Mouse (Mus musculus) gastrocnemius, adult 2 months (tissue): ENCODE measurements at regions not wholly inside any gene's neighbourhood (a gene's known extent, or its start where the extent isn't known, plus 50 kb on each side); places are given as distances from the start of the nearest gene placed in this dataset.

ENCODE experiments used
- DNase-seq: peaks from one replicate; pipeline ENCODE4 v3.0.0; 2022
- H3K27ac ChIP-seq: fragments of 200-600 bp; 2 replicates; pipeline ENCODE4 v1.8.1; 2022; ENCODE audit warnings: mild to moderate bottlenecking
- H3K4me3 ChIP-seq: fragments of 200-600 bp; 2 replicates; pipeline ENCODE4 v1.8.1; 2022; ENCODE audit warnings: mild to moderate bottlenecking, moderate library complexity
- CTCF ChIP-seq: fragments of 200-600 bp; IDR thresholded peaks from 2 replicates; pipeline ENCODE4 v1.8.1; 2022; ENCODE audit warnings: antibody characterized with exemption, mild to moderate bottlenecking, moderate library complexity
- intact Hi-C: fragments of 180-260 bp; cut with DNase I; formaldehyde crosslinking; loops from one replicate; pipeline ENCODE4 v1.15.1; 2025

DNA sequence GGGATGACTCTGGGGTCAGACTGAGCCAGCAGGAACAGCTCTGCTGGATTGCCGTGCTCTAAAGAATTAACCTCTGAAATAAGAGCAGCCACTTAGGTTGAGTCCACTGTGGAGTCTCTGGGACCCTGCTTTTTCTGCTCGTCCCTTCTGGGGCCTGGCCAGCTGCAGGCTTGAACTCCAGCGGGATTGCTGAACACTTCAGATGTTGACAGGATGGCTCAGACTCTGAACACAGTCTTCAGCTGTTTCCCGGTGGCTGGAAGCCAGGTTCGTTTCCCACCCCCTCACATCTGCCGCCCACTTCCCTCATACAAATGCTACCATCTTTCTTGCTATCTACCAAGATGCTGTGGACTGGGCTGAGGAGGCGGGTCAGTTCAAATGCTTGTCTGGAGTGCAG lies 262.5 kb downstream of the Ajap1 start:
- intact Hi-C loops: no loop called here
- DNase-seq: no peak
- Histone ChIP-seq H3K4me3 (no peak overlapping the region), H3K27ac (no peak overlapping the region)
- no peak for TF ChIP-seq CTCF

DNA sequence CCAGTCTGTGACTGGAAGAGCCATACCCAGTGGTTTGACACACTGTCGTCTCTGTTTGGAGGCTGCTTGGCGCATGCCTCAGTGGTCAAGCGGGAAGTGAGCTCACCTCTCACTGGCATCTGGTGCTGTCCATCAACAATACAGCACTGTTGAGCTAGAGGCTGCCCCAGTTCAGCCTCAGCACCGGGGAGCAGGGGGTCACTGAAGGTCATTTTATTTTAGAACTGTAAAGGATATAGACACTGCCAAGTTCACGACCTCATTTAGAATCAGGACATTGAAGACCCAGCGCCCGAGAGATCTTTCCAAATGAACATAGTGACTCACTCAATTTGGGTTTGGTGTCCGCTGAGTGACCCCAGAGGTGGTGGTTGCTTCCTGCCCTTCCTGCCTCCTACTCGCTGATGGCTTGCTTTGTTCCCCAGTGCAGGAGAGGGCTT lies 265.1 kb downstream of the Ajap1 start:
- no peak for DNase-seq
- intact Hi-C loops: no loop called here
- no peak overlapping the region for H3K4me3 ChIP-seq
- no peak overlapping the region for H3K27ac ChIP-seq
- TF ChIP-seq CTCF: no peak

DNA sequence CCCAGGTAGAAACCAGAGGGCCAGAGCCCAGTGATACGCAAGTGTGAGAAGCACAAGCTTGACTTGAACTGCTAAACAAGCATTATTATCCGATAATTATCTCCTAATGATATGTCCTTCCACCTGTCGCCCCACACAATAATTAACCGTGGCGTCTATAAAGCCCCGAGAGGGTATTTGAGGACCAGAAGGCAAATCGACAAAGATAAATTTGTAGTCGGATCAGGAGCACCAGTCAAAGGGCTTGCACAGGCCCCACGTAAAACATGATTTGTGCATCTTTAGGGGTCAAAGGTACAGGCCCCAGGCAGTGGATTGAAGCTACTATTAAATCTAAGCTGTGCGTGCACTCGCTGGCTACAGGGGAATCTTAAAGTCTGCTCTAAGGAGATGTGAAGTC lies 270.5 kb downstream of the Ajap1 start:
- no peak for TF ChIP-seq CTCF
- Histone ChIP-seq H3K4me3 (no peak overlapping the region), H3K27ac (no peak overlapping the region)
- intact Hi-C loops: no loop called here
- DNase-seq: no peak

DNA sequence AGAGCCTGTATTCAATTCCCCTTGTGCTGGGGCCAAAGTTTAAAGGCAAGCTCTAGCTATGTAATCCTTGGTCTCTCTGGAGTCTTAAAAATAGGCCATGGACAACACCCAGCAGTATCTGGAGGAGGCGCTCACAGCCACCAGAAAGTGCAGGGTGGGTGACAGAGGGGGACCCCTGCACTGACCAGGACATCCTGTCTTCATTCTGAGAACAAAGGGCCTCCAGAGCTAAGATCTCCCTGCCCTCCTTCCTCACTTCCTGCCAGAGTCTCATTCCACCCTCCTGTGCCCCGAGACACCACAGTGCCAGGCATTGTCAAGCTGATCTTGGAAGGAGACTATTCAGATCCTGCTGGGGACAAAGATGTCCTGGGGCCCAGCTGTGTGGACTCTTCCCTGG lies 273.8 kb downstream of the Ajap1 start:
- Histone ChIP-seq H3K27ac (no peak overlapping the region), H3K4me3 (no peak overlapping the region)
- DNase-seq: no peak
- intact Hi-C loops: no loop called here
- TF ChIP-seq CTCF: no peak

DNA sequence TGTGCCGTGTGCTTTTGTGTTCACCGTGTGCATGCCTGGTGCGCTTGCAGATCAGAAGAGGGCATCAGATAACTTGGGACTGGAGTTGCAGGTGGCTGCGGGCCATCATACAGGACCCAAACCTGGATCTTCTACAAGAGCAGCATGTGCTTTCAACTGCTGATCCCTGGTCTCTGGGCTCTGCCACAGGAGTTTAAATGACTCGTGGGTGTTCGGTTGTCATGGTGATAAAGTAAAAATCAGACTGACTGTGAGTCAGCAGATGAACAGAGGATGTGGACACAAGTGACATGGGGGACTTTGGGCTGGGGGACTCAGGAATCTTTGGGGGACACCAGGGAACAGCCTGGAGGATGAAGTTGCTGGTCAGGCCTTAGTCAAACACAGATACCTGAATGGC lies 274.4 kb downstream of the Ajap1 start:
- no peak overlapping the region for H3K4me3 ChIP-seq
- no peak for DNase-seq
- no peak overlapping the region for H3K27ac ChIP-seq
- intact Hi-C loops: no loop called here
- no peak for TF ChIP-seq CTCF

DNA sequence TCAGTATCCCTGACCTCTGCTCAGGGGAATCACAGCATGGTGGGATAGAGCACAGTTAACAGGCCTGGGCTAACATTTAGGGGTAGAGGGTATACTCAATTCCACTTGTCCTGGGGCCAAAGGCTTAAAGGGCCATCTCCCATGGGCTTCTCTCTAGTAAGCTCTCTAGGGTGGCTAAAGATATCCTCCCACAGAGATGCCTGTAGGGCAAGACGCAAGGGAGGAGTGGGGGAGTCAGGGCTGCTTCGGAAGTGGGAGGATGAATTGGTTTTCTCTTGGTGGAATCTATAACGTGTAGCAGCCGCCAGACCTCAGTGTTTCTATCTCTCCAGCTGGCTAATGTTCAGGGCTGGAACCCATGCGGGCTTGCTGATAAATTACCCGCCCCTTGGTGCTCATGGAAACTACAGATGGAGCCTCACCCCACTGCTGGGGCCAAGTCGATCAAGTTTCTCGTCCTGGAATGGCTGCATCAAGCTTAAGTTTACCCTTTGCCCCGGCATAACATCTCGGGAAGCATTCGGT lies 275.0 kb downstream of the Ajap1 start:
- no peak for TF ChIP-seq CTCF
- intact Hi-C loops: no loop called here
- no peak for DNase-seq
- no peak overlapping the region for H3K4me3 ChIP-seq
- no peak overlapping the region for H3K27ac ChIP-seq

DNA sequence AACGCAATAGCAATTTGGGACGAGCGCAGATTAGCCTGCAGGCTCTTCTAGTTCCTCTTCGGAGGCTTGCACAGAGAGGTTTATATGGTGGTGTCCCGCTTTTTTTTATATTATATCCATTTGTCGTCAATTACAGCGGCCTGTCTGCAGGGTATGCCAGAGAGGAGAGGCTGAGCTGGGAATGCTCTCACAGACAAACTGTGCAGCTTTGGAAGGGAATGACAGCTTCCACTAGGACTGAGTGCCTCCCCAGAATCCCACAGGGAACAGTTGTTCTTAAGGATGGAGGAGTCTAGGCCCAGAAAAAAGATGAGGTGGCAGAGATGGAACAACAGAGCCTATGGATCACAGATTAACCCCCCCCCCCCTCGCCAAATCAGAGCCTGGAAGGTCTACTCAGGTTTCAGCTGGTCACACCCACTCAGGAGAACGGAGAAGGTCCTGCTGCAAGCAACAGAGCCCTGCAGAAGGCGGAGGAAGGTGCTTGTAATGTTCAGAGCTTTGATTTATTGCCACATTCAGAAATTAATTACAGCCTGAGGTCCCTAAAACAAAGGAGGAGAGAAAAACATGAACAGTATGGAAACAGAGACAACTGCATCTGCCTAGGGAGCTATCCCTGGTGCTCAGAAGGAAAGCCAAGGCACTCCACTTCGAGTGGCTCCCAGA lies 275.7 kb downstream of the Ajap1 start:
- Histone ChIP-seq H3K4me3 (no peak overlapping the region), H3K27ac (no peak overlapping the region)
- TF ChIP-seq CTCF: no peak
- DNase-seq: no peak
- intact Hi-C loops: no loop called here

DNA sequence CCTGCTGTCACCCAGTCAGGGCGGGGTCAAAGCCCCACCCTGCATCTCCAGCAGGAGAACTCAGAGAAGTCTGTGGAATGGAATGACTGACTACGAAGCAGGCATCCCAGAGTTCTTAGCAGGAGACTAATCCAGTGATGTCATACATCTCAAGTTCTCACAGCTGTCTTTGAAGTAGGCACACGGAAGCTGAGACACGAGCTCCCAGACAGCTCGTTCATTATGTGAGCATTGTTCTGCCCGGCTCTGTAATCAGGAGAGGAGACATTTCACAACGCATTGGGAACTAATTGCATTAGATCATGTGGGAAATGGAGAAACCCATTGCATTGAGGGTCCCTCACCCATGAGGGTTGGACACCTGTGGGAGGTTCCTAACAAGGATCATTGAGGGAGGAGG lies 277.8 kb downstream of the Ajap1 start:
- intact Hi-C loops: no loop called here
- DNase-seq: no peak
- no peak for TF ChIP-seq CTCF
- Histone ChIP-seq H3K4me3 (no peak overlapping the region), H3K27ac (no peak overlapping the region)

DNA sequence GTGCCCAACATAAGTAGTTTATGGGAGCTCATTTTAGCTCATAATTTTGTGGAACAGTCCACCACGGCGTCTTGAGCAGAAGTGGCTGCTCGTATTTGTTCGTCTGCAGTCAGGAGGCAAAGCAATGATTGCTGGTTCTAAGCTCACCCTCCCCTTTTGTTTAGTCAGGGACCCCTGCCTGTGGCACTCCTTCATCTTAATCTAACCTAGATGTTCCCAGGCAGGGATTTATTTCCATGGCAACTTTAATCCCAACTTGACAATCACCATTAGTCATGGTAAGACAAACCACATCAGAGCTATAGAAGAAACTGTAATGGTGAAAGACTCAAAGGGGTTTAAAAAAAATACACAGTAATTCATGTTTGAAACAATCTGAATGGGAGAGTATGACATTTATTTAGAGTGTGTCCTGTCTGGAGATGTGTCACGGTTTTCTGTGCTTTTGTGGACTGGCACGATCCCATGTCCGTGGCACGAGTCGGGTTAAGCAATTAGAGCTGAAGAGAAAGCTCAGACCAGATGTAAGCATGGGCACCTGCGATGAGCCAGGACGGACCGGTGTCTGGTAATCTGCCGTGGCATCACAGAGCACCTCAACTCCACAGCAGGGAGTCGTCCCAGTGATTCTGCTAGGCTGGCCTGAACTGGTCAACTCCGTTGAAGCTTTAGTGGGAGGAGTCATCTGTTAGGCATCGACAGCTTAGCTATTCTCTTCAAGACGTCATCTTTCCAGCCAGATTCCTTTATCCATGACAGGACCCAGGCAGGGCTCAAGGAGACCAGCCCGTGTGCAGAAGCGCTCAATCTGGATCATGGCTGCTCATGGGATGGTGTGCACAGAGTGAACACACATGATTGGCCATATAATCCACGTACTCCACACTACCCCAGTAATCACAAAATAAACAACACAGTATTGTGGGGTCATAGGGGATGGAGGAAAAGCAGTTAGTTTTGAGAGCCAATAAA lies 281.5 kb downstream of the Ajap1 start:
- DNase-seq: no peak
- Histone ChIP-seq H3K27ac (no peak overlapping the region), H3K4me3 (no peak overlapping the region)
- intact Hi-C loops: no loop called here
- TF ChIP-seq CTCF: no peak

DNA sequence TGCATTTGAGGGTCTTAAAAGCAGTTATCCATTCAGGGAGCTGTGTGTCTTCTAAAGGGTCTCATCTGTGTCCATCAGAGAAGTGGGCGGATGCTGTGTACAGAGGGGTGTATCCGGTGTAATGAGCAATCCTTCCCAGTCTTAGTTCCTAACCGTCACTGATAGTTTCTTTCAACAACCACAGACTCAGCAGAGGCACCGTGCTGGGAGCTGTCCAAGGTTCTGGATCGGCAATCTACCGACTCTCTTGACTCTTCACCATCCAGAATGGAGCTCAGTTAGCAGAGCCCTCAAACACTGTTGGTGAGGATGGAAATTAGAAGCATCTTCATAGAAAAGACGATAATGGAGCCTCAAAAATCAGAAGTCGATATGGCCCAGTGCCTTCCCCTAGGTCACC lies 293.1 kb downstream of the Ajap1 start:
- Histone ChIP-seq H3K27ac (no peak overlapping the region), H3K4me3 (no peak overlapping the region)
- DNase-seq: no peak
- TF ChIP-seq CTCF: no peak
- intact Hi-C loops: no loop called here

DNA sequence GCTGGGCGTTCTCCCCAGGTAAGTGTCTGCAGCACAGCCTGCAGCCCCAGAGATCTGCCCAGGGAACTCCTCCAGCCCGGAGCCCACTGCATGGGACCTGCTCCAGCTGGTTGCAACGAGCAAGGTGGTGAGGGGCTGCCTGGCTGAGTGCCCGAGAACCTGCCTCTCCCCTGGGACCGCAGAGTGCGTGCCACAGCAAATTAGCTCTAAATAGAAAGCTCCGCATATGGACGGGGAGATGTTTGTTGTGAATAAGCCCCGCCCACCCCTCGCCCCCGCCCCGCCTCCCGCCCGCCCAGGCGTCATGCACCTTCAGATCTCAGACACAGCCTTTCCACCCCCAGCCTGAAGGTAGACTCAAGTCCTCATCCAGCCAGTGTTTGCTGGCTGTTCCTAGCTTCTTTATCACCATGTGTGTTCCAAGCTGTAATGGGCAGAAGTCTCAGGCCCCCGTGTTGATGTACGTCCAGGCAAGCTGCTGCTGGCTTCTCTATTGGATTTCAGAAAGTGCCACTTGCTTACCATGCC lies 294.0 kb downstream of the Ajap1 start:
- no peak for TF ChIP-seq CTCF
- no peak for DNase-seq
- no peak overlapping the region for H3K27ac ChIP-seq
- intact Hi-C loops: no loop called here
- no peak overlapping the region for H3K4me3 ChIP-seq

DNA sequence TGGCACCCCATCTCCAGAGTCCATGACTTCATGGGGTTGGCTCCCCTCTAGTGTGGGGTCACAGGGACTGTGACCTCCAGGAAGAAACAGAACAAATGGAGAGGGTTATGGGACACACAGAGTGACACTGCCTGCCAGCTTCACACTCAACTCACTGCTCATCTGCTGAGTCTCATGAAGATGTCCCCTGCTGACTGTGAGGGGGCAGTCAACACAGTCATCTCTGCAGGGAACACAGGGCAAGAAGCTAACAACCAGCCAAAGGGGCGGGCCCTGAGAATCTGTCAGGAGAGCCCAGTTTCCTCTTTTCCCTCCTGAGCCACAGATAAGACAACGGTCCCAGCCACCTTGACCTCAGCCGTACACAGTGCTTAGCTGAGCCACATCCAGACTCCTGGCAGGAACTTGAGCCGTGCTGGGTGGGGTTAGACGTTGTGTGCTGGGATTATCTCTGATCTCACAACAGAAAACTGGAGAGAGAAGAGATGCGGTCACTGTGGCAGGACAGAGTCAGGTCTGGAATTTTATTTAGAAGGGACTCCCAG lies 294.6 kb downstream of the Ajap1 start:
- Histone ChIP-seq H3K27ac (no peak overlapping the region), H3K4me3 (no peak overlapping the region)
- no peak for DNase-seq
- no peak for TF ChIP-seq CTCF
- intact Hi-C loops: no loop called here

DNA sequence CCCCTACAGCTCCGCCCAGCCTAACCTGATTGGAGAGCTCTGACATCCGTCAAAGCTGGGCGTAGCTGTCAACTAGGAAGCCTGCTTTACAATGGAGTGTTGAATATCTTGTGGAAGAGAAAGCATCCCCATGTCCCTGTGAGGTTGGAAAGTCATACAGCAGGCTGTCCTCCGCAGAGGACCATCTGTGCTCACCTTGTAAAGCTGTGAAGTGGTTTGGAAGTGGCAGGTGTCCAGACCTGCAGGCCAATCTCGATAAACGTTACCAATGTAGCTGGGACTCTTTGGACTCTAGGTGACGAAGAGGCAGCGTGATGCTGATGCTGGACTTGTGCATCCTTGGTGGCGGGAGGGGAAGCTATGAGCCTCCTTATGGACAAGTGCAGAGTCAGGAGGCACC lies 305.1 kb downstream of the Ajap1 start:
- Histone ChIP-seq H3K4me3 (no peak overlapping the region), H3K27ac (no peak overlapping the region)
- DNase-seq: no peak
- intact Hi-C loops: no loop called here
- no peak for TF ChIP-seq CTCF
